9 mouse cellular contexts compared by ENCODE assay signal in the genomic region with DNA sequence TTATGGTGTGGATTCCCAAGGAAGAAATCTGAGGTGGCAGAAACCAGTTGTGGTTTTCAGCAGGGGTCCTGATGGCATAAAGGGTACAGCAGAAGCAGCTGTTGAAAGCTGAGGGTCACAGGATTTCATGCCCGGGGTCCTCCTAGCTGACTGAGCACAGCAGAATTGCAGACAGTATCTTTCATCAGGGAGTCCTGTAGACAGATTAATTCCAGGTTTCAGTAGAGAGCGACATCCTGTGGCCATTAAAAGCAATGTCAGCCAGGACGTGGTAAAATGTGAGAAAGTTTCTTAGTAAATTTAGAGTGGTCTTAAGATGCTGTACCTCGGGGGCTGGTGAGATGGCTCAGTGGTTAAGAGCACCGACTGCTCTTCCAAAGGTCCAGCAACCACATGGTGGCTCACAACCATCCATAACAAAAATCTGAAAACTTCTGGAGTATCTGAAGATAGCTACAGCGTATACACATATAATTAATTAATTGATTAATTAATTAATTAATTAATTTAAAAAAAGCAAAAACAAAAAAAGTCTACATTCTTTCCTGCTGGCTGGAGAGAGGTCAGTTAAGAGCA. TPM values are rescaled to one million over a fixed set of nuclear protein-coding genes. Genes with fewer than 3 reads are reported as not detected.
DNase-seq lines count a peak whose midpoint lies in the region; ATAC-seq and TF ChIP-seq lines count a peak whose summit lies in the region.
"Had no signal": no experiment of that assay in that cellular context is flagged by ENCODE, and none has a peak within 500 bp of the region (broad histone marks: within the 10 kb centered on the region; RNA-seq: fewer than 3 reads in every experiment).

No protein-coding gene starts in this region.

- no peaks in the 10 kb centered on the region for H3K9me3 ChIP-seq in heart, embryonic 14.5 days (ENCODE audit: control insufficient read depth, low read length)
- H3K9me3 ChIP-seq: stomach, embryonic 15.5 days had no signal

- H3ac ChIP-seq in myocyte (ENCODE audit: control insufficient read depth, insufficient read length): no peak overlapping the region

- 23% methylated on average over 6 of the region's 6 CpGs for WGBS in heart, embryonic 14.5 days

- H3K4me1 ChIP-seq in heart, embryonic 14.5 days (ENCODE audit: control insufficient read depth in 2 of 2, insufficient read depth in 2 of 2, low read length in 2 of 2): no peaks in the 10 kb centered on the region; a peak in 1 of 4 replicates
- H3K4me1 ChIP-seq: stomach, embryonic 15.5 days had no signal

- H3K79me2 ChIP-seq in myocyte (ENCODE audit: control insufficient read depth, insufficient read depth): no peaks in the 10 kb centered on the region

- H3K36me3 ChIP-seq in heart, embryonic 14.5 days (ENCODE audit: control insufficient read depth, insufficient read depth, low read length): no peaks in the 10 kb centered on the region
- no peaks in the 10 kb centered on the region for H3K36me3 ChIP-seq in myocyte (ENCODE audit: control insufficient read depth, insufficient read depth)
- H3K36me3 ChIP-seq: stomach, embryonic 15.5 days had no signal

- no peak overlapping the region for H3K27ac ChIP-seq in heart, embryonic 14.5 days (replicated peaks in 1 of 2; ENCODE audit: control insufficient read depth in 1 of 2, insufficient read depth in 1 of 2, low read depth in 2 of 2, low read length in 2 of 2)
- H3K27ac ChIP-seq: stomach, embryonic 15.5 days had no signal

- H3K4me2 ChIP-seq in heart, embryonic 14.5 days (ENCODE audit: low read length): no peak overlapping the region
- peak overlapping the region; percentile 37 for H3K4me2 ChIP-seq in myocyte (ENCODE audit: low read depth)
- H3K4me2 ChIP-seq: stomach, embryonic 15.5 days had no signal

- ATAC-seq in heart, embryonic 14.5 days (ENCODE audit: insufficient number of reproducible peaks, insufficient read depth, low FRiP score, low read depth): no peak

- no peak for TF ChIP-seq POLR2A in myocyte (IDR thresholded peaks at IDR 0.05; ENCODE audit: insufficient read length, low read depth)

- DNase-seq in cerebellum, adult 18-20 months: peak; percentile 18
- no peak for DNase-seq in cerebellum, adult 11-12 months
- DNase-seq in thymus, postnatal 14 days: peak; percentile 18
- DNase-seq in thymus, postnatal 36 days: no peak
- peak; percentile 44 to 78 for DNase-seq in layer of hippocampus, postnatal 14 days (ENCODE audit: low spot score in 2 of 2)
- no peak for DNase-seq in spleen, postnatal 10 days (ENCODE audit: low spot score in 2 of 2)

- H3K9ac ChIP-seq in heart, embryonic 14.5 days (ENCODE audit: low read length): 0 out of 2 replicates have a peak overlapping the region, but pooled peaks have one; percentile 12
- H3K9ac ChIP-seq: stomach, embryonic 15.5 days had no signal

- H3K4me3 ChIP-seq in heart, embryonic 14.5 days (ENCODE audit: control insufficient read depth in 1 of 2, insufficient read depth in 1 of 2, low read depth in 1 of 2, low read length in 2 of 2): no peak overlapping the region
- no peak overlapping the region for H3K4me3 ChIP-seq in myocyte
- H3K4me3 ChIP-seq: stomach, embryonic 15.5 days had no signal

- H3K27me3 ChIP-seq in heart, embryonic 14.5 days (ENCODE audit: control insufficient read depth, insufficient read depth, low read length): no peaks in the 10 kb centered on the region
- peaks cover 20% of the 10 kb centered on the region for H3K27me3 ChIP-seq in myocyte (ENCODE audit: control insufficient read depth, insufficient read depth, insufficient read length)
- H3K27me3 ChIP-seq: stomach, embryonic 15.5 days had no signal

TF ChIP-seq in myocyte, 11 proteins besides CTCF, POLR2A, EP300 and RAD21:
- no peak for TF ChIP-seq E2F4 (IDR thresholded peaks at IDR 0.05; ENCODE audit: insufficient read depth)
- no peak for TF ChIP-seq SRF (IDR thresholded peaks at IDR 0.05; ENCODE audit: control insufficient read depth, insufficient read length, low read depth)
- no peak for TF ChIP-seq TCF12 (IDR thresholded peaks at IDR 0.05; ENCODE audit: insufficient read depth, poor library complexity, severe bottlenecking)
- no peak for TF ChIP-seq TCF3 (IDR thresholded peaks at IDR 0.05; ENCODE audit: insufficient read length, low read depth)
- no peak for TF ChIP-seq MAX (IDR thresholded peaks at IDR 0.05; ENCODE audit: low read depth)
- TF ChIP-seq USF1 (IDR thresholded peaks at IDR 0.05; ENCODE audit: low read depth): no peak
- TF ChIP-seq CEBPB (IDR thresholded peaks at IDR 0.05; ENCODE audit: insufficient read depth, poor library complexity, severe bottlenecking): no peak
- no peak for TF ChIP-seq REST (IDR thresholded peaks at IDR 0.05; ENCODE audit: insufficient read depth, insufficient read length)
- TF ChIP-seq MYOD1 (IDR thresholded peaks at IDR 0.05; ENCODE audit: control insufficient read depth in 1 of 3, insufficient read length in 2 of 3, low read depth in 2 of 3): no peak

RNA-seq across cellular contexts. Expression of gene Spns3, which starts 14.0 kb away (rescaled TPM):
- 0.09 TPM in 1 of 2 replicates, not detected in the other for polyA plus RNA-seq in heart, embryonic 14.5 days (2014; fragmentation: Nextera tagmentation; extraction: Ambion mirVana)
- total RNA-seq in layer of hippocampus, postnatal 14 days (2021): under 1 TPM; 0.23 to 0.38 TPM
- polyA plus RNA-seq in myocyte (2012; fragmentation: generic; extraction: Trizol): 0.02 TPM

RNA-seq across cellular contexts. Expression of gene Ube2g1, which starts 42.8 kb away (rescaled TPM):
- 60.2 and 65.4 TPM in 2 replicates for polyA plus RNA-seq in heart, embryonic 14.5 days (2014; fragmentation: Nextera tagmentation; extraction: Ambion mirVana)
- total RNA-seq in layer of hippocampus, postnatal 14 days (2021): 10 to 100 TPM; 49.8 to 50.8 TPM
- 13.2 TPM for polyA plus RNA-seq in myocyte (2012; fragmentation: generic; extraction: Trizol)

Comparison
In these comparisons a context has a peak if more than half of its experiments do, and no peak if none do; other contexts are left out.
1. DNase-seq: peak in cerebellum, adult 18-20 months (2 of 2), thymus, postnatal 14 days (single experiment) and layer of hippocampus, postnatal 14 days (2 of 2); none in cerebellum, adult 11-12 months (single experiment), thymus, postnatal 36 days (0 of 2) and spleen, postnatal 10 days (0 of 2).